Mouse (Mus musculus): ENCODE results near the gene Nr5a2.

Nr5a2 gene

DNA sequence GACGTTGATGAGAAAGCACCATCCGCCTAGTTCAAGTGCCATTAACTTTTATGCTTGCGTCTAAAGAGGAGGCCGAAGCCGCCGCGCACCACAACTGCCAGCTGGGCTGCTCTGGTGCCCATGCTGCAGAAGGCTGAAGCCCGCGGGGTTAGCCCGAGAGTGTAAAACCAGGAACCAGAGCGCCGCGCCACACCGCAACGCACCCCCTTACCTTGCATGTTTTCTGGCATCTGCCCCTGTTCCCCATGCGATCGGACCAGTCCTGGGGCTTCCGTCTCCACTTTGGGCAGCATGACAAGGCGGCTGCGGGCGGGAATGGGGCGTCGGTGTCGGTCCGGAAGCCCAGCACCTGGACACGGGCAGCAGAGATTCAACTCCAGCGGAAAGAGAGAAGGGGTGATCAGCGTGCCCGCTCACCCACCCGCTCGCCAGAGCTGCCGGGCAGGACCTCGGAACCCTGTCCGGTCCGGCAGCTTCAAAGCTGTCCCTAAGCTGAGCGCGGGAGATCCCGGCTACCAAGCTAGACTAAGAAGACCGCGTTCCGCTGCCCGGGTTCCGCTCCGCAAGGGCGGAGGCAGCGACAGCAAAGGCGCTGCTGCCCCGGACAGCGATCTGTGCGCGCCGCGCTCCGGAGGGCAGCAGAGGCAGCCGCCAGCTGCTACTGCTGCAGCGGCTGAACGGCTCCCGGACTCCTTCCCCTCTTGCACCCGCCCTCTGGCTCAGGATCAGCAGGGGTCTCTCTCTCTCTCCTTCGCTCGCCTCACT, 11.6 kb downstream of the Nr5a2 start:
- DNase-seq, result peak; percentile 33

- no peak for DNase-seq
These were observed 12.2 kb downstream of the Nr5a2 start for GRCm38 (mm10) chr1:136948127-136948422.

GRCm38 (mm10) chr1:136947394-136948126, 12.7 kb downstream of the Nr5a2 start:
- DNase-seq, result no peak

DNA sequence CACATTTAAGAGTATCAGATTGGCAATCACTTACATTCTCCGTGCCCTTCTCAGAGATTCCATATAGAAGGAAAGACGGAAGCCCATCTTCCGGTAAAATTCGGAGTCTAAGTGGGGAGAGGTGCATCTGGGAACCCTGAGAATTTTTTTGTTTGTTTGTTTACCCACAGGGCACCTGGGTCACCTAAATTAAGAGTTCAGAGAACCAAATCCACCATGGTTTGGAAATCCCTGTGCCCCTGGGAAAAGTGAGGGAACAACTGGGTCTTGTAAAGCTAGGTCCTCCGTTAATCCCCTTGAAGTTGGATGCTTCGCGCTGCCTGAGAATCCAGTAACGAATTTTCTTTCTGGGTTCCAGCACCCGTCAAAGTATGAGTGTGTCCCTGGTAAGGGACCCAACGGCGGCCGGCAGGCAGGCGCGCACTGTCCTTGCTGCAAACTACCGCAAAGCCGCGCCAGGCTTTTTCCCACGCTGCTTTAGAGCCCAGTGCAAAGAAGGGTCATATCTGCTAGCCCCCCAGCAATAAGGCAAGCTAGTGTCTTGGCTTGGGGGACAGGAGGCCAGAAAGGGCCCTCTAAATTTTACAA, 13.3 kb downstream of the Nr5a2 start:
- no peak for DNase-seq

DNA sequence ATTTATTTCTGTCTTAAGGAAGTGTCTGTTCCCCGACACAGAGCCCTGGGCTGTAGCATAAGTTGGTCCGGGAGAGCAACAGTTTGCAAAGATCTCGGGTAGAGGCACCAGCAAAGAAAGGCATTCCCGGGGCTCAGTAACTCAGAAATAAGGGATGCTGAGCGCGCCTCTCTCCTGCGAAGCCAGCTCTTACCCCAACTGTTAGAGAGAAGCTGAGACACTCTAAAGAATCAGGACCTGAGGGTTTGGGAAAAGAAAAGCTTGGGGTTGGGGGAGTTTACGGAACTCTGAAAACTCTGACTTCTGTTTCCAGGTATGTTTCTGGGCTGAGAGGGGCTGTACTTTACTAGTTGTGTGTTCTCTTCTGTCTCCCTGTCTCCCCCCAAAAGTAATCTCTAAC, 13.8 kb downstream of the Nr5a2 start:
- DNase-seq, result no peak

GRCm38 (mm10) chr1:136945876-136946275, 14.4 kb downstream of the Nr5a2 start:
- DNase-seq, result peak; percentile 62

GRCm38 (mm10) chr1:136945426-136945825, 14.8 kb downstream of the Nr5a2 start:
- no peak for DNase-seq

- no peak for DNase-seq
These were observed 19.6 kb downstream of the Nr5a2 start for GRCm38 (mm10) chr1:136940603-136941002.

GRCm38 (mm10) chr1:136939220-136939619, 21.0 kb downstream of the Nr5a2 start:
- DNase-seq, result no peak

- no peak for DNase-seq
These were observed 24.3 kb downstream of the Nr5a2 start for GRCm38 (mm10) chr1:136935960-136936324.

- no peak for DNase-seq
These were observed 24.8 kb downstream of the Nr5a2 start for GRCm38 (mm10) chr1:136935316-136935959.

GRCm38 (mm10) chr1:136934051-136934450, 26.2 kb downstream of the Nr5a2 start:
- DNase-seq, result no peak

GRCm38 (mm10) chr1:136931026-136931425, 29.2 kb downstream of the Nr5a2 start:
- DNase-seq, result no peak

- no peak for DNase-seq
These were observed 30.5 kb downstream of the Nr5a2 start for GRCm38 (mm10) chr1:136929743-136930142.

GRCm38 (mm10) chr1:136927428-136927827, 32.8 kb downstream of the Nr5a2 start:
- DNase-seq, result no peak

GRCm38 (mm10) chr1:136926026-136926425, 34.2 kb downstream of the Nr5a2 start:
- DNase-seq, result no peak

- no peak for DNase-seq
These were observed 40.2 kb downstream of the Nr5a2 start for GRCm38 (mm10) chr1:136920089-136920488.

DNA sequence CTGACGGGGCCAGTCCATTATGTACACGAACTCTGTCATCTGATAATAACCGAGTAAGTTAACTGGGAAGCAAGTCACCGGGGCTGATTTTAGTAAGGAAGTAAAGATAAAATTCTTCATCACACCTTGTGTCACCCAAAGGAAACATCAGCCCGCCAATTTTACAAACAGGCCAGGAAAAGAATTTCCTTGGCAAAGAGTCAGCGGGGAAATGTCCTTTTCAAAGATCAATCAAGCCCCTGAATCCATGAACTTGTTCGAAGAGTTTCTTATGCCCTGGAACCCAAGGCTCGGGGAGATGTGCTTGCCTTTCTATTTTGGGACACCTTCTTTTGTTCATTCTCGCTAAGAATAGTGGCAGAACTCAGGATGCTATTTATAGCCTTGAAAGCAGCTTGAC, 41.5 kb downstream of the Nr5a2 start:
- no peak for DNase-seq

DNA sequence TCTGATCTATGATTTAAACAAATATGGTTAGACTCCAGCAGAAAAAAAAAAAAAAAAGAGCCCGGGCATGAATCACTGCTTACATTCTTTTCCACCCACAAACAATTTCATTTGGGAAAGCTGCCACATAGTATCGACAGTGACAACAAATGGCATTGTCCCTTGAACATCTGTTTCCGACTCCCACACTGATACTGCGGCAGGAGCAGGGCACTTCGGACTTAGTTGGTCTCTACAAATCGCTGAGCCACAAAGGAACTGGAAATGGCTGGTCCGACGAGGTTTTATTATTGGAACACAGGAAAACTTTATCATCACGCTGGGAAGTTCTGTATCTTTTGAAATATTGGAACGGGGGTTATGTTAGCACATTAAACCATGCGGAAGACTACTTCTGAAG, 44.8 kb downstream of the Nr5a2 start:
- no peak for DNase-seq

DNA sequence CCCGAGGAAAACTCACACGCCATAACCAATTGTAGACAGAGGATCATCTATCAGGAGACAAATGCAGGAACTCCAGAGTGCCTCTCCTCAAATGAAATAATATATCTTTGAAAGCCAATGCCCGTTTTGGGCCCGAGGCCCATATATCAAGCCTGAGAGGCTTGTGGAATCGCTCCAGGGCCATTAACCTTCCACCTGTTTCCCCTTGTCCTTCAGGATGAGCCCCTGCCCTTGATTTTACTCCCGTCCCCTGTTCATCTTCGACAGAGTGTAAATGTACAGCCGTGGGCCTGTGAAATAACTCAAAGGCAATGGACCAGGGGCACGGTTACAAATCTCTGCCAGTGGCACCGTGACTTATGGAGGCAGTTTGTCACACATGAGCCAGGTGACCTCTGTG, 48.3 kb downstream of the Nr5a2 start:
- DNase-seq, result no peak

DNA sequence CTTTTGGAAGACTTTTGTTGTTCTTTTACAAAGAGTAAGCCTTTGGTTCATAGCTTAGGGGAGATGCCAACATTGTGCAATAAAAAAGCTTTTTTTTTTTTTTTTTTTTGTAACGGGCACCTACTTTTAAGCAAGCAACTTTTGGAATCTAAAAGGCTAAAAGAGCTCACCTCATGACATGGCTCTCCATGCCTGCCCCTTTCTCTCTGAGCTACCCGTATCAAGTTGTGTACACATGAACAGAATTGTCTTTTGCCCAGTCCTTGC, 48.7 kb downstream of the Nr5a2 start:
- DNase-seq, result no peak

DNA sequence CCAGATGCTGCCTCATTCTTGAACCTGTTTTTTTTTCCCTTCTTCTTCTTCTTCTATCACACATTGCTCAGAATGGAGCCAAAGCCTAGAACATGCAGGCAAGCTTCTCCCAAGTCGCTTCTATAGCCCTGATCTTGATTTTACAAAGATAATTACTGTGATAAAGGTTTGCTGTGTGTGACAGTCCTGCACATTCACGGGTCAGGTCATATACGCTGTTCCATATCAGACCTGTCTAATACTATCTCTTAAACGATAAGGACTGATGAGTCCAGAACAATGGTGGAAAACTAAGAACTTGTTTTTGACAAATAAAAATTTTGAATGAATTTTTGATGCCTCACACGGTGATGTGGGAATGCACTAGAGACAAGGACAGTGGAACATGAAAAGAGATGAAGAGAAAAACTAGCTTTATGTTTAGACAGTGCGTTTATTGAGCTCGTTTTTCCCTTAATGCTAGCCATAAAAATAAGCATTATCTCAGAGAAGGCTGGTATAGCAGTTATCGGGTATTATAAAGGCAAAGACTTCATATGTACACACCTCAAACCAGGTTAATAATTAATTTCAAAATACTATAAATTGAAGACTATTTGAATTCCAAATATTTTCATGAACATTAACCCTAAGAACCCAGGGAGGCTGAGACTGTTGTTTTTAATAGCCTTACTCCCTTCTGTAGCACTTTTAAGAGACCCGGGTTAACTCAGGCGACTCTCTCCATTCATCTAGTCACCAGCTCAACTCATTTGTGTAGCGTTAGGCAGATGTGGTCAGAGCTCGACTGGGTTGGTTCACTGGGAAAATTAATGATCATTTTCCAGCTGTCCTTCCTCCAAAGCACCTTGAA, 49.3 kb downstream of the Nr5a2 start:
- no peak for DNase-seq

DNA sequence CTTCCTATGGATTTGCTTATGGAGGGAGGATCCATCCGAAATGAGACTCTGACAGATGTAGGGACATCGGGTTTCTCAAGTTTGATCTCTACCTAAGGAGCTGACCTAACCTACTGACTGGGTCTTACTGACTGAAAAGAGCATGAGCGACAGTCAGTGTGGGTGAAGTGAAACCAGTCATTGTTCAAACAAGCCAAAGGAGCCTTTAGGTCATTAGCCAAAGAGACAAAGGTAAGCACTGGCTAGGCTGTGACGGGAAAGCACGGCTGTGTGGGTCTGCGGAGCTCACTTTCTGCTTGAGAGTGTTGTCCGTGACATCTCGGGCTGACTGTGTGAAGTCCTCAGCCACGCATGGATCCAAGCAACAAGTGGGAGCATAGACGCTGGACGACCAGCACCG, 50.1 kb downstream of the Nr5a2 start:
- DNase-seq, result no peak
